Mouse (Mus musculus) hindbrain, postnatal 0 days (tissue): ENCODE measurements around the gene Ostf1. TPM values are rescaled to one million over a fixed set of nuclear protein-coding genes. Genes with fewer than 3 reads are reported as not detected.

ENCODE experiments used
- ATAC-seq: fragments of 200-750 bp; cut with Nextera tagmentation; 2 replicates; pipeline ENCODE4 v1.8.0; 2017; ENCODE audit warnings: mild to moderate bottlenecking, moderate TSS enrichment, moderate library complexity
- DNase-seq: peaks from one replicate; pipeline ENCODE4 v3.0.0-alpha.2; 2015; ENCODE audit warnings: low spot score
- H3K27ac ChIP-seq: fragments of 300-500 bp; sonication (generic); 2 replicates; pipeline ENCODE4 v1.5.1; 2014; ENCODE audit warnings: mild to moderate bottlenecking
- H3K27me3 ChIP-seq: fragments of 300-500 bp; sonication (generic); 2 replicates; pipeline ENCODE4 v1.6.1; 2014; ENCODE audit warnings: low read length, mixed read lengths; ENCODE audit not compliant: insufficient read depth
- H3K36me3 ChIP-seq: fragments of 300-500 bp; sonication (generic); 2 replicates; pipeline ENCODE4 v1.6.1; 2014; ENCODE audit warnings: low read length, mixed read lengths; ENCODE audit not compliant: insufficient read depth
- H3K4me1 ChIP-seq: fragments of 300-500 bp; sonication (generic); 2 replicates; pipeline ENCODE4 v1.6.1; 2014; ENCODE audit warnings: antibody characterized with exemption, low read length, mixed read lengths; ENCODE audit not compliant: insufficient read depth
- H3K4me2 ChIP-seq: fragments of 300-500 bp; sonication (generic); 2 replicates; pipeline ENCODE4 v1.6.1; 2014; ENCODE audit warnings: low read depth, mild to moderate bottlenecking, low read length, moderate library complexity, mixed read lengths
- H3K4me3 ChIP-seq: fragments of 300-500 bp; sonication (generic); 2 replicates; pipeline ENCODE4 v1.5.1; 2014; ENCODE audit warnings: low read length
- H3K9ac ChIP-seq: fragments of 300-500 bp; sonication (generic); replicated peaks from 2 replicates; pipeline ENCODE4 v1.6.1; 2014; ENCODE audit warnings: mild to moderate bottlenecking, low read length, moderate library complexity, mixed read lengths
- H3K9me3 ChIP-seq: fragments of 300-500 bp; sonication (generic); 2 replicates; pipeline ENCODE4 v1.6.1; 2016; ENCODE audit warnings: low read length, mixed read lengths
- CTCF ChIP-seq: IDR thresholded peaks from 2 replicates; pipeline ENCODE4 v1.5.1; 2016; ENCODE audit warnings: antibody characterized with exemption, control low read depth, low read depth
- WGBS: fragments of 180-500 bp; shearing (Covaris S2); extraction: QIAGEN DNeasy Blood & Tissue Kit; methylation state at CpG from one replicate; pipeline ENCODE4 v1.1.7; 2014; 5-methylcytosine and 5-hydroxymethylcytosine counted together
- polyA plus RNA-seq: library from polyadenylated mRNA; unstranded; fragments of >200 nt; fragmentation: Nextera tagmentation; extraction: Ambion mirVana; gene quantifications from 2 replicates; pipeline ENCODE4 v1.2.1, GENCODE M21; 2015
- total RNA-seq: library from RNA; depleted of rRNA; stranded (reverse); fragments of >200 nt; gene quantifications from 2 replicates; pipeline ENCODE4 v1.2.3, GENCODE M21; 2014

Gene Ostf1
- total and polyA plus RNA-seq, 2 experiments from 2014 or later: 42.4 to 67.9 TPM

- 72% methylated on average over 2 of the region's 2 CpGs for WGBS
- Histone ChIP-seq H3K9ac (no peak overlapping the region), H3K4me3 (no peak overlapping the region), H3K4me1 (no peaks in the 10 kb centered on the region), H3K9me3 (no peaks in the 10 kb centered on the region), H3K27me3 (no peaks in the 10 kb centered on the region), H3K4me2 (no peak overlapping the region), H3K36me3 (no peaks in the 10 kb centered on the region), H3K27ac (no peak overlapping the region)
- DNase-seq (no peak), ATAC-seq (no peak)
- TF ChIP-seq CTCF: no peak
These were observed 32.3 kb upstream of the Ostf1 start for GRCm38 (mm10) chr19:18663904-18664303.

GRCm38 (mm10) chr19:18661683-18662082 is 30.1 kb upstream of the Ostf1 start:
- peak; percentile 27; the same call in 1 of the 2 replicates for ATAC-seq
- Histone ChIP-seq H3K4me1 (no peaks in the 10 kb centered on the region), H3K9me3 (no peaks in the 10 kb centered on the region), H3K4me2 (no peak overlapping the region), H3K27ac (no peak overlapping the region), H3K9ac (no peak overlapping the region), H3K36me3 (no peaks in the 10 kb centered on the region), H3K4me3 (no peak overlapping the region), H3K27me3 (no peaks in the 10 kb centered on the region)
- DNase-seq: no peak
- WGBS: 36% methylated on average over 1 of the region's 1 CpGs
- TF ChIP-seq CTCF: no peak

GRCm38 (mm10) chr19:18660466-18660865 is 28.8 kb upstream of the Ostf1 start:
- no peak overlapping the region for H3K4me2 ChIP-seq
- H3K27me3 ChIP-seq: no peaks in the 10 kb centered on the region
- no peak for TF ChIP-seq CTCF
- H3K36me3 ChIP-seq: no peaks in the 10 kb centered on the region
- no peaks in the 10 kb centered on the region for H3K9me3 ChIP-seq
- WGBS: 83% methylated on average over 3 of the region's 3 CpGs
- H3K9ac ChIP-seq: no peak overlapping the region
- ATAC-seq (no peak), DNase-seq (no peak)
- H3K4me1 ChIP-seq: no peaks in the 10 kb centered on the region
- no peak overlapping the region for H3K4me3 ChIP-seq
- H3K27ac ChIP-seq: no peak overlapping the region

- H3K9ac ChIP-seq: no peak overlapping the region
- no peak overlapping the region for H3K4me3 ChIP-seq
- no peak for DNase-seq
- 60% methylated on average over 1 of the region's 1 CpGs for WGBS
- no peaks in the 10 kb centered on the region for H3K4me1 ChIP-seq
- no peaks in the 10 kb centered on the region for H3K27me3 ChIP-seq
- TF ChIP-seq CTCF: no peak
- H3K9me3 ChIP-seq: no peaks in the 10 kb centered on the region
- no peak overlapping the region for H3K27ac ChIP-seq
- no peak overlapping the region for H3K4me2 ChIP-seq
- no peaks in the 10 kb centered on the region for H3K36me3 ChIP-seq
- ATAC-seq: no peak
These were observed 27.7 kb upstream of the Ostf1 start for GRCm38 (mm10) chr19:18659349-18659748.

GRCm38 (mm10) chr19:18658473-18658872 is 26.9 kb upstream of the Ostf1 start:
- H3K27me3 ChIP-seq: no peaks in the 10 kb centered on the region
- no peak overlapping the region for H3K27ac ChIP-seq
- DNase-seq (no peak), ATAC-seq (no peak)
- H3K4me1 ChIP-seq: no peaks in the 10 kb centered on the region
- 76% methylated on average over 4 of the region's 4 CpGs for WGBS
- no peak for TF ChIP-seq CTCF
- H3K4me2 ChIP-seq: no peak overlapping the region
- no peak overlapping the region for H3K9ac ChIP-seq
- H3K9me3 ChIP-seq: no peaks in the 10 kb centered on the region
- no peak overlapping the region for H3K4me3 ChIP-seq
- H3K36me3 ChIP-seq: no peaks in the 10 kb centered on the region

- no peak for TF ChIP-seq CTCF
- Histone ChIP-seq H3K27ac (no peak overlapping the region), H3K4me3 (no peak overlapping the region), H3K4me2 (no peak overlapping the region), H3K27me3 (no peaks in the 10 kb centered on the region), H3K9ac (no peak overlapping the region), H3K9me3 (no peaks in the 10 kb centered on the region), H3K36me3 (no peaks in the 10 kb centered on the region), H3K4me1 (no peaks in the 10 kb centered on the region)
- DNase-seq: no peak
- 84% methylated on average over 7 of the region's 7 CpGs for WGBS
- no peak for ATAC-seq
These were observed 24.4 kb upstream of the Ostf1 start for GRCm38 (mm10) chr19:18655999-18656398.

- Histone ChIP-seq H3K4me1 (no peaks in the 10 kb centered on the region), H3K9ac (no peak overlapping the region), H3K4me3 (no peak overlapping the region), H3K4me2 (no peak overlapping the region), H3K9me3 (no peaks in the 10 kb centered on the region), H3K27me3 (no peaks in the 10 kb centered on the region), H3K27ac (no peak overlapping the region), H3K36me3 (no peaks in the 10 kb centered on the region)
- TF ChIP-seq CTCF: no peak
- DNase-seq: no peak
- 84% methylated on average over 5 of the region's 5 CpGs for WGBS
- no peak for ATAC-seq
These were observed 23.4 kb upstream of the Ostf1 start for GRCm38 (mm10) chr19:18654984-18655383.
